Mouse (Mus musculus): ENCODE measurements around the gene 2900026A02Rik.

Gene 2900026A02Rik

DNA sequence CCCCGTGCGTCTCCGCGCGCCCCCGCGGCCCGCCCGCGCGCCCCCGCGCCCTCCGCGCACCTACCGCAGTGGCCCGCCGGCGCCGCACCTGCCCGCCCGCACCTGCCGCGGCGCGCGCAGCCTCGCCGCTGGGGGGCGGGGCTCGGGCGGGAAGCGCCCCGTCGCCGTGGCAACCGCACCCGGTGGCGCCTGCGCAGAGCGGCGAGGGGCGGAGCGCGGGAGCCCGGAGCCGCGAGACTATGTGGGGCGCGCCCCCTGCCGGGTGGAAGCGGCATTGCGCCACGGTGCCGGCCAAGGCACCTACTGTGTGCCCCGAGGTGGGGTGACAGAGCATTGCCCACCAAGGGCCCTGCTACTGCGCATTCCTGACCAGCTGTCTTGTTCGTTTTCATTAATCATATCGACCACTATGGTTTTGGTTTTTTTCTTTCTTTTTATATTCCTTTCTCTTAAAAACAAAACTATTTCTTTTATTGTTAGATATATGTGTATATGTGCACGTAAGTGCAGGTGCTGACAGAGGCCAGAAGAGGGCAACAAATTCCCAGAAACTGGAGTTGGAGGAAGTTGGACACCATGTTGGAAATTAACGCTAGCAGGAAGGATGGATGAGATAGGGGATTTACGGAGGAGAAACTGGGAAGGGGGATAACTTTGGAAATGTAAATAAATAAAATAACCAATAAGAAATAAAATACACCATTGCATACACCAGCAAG lies at the start of gene 2900026A02Rik:
TSS of gene 2900026A02Rik (minus strand) at position 90 of the 719 bp plus-strand sequence.
- DNase-seq (ENCODE audit: low read depth, low spot score) = no peak

DNA sequence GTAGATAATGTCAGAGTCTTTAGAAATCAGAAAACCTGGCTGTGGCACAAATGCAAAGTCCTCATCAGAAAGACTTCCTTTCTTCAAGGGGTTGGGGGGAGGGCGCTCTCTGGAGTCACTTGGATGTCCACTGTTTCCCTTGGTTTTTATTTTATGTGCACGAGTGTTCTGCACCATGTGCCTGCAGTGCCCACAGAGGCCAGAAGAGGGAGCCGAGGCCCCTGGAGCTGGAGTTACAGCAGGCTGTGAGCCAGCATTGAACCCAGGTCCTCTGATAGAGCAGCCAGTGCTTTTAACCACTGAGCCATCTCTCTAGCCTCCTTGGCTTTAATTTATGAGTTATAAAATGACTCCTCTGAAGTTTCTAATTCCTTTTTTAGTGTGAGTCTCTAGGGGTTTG lies 49.0 kb upstream of the 2900026A02Rik start:
- DNase-seq (ENCODE audit: low read depth, low spot score) = no peak

DNA sequence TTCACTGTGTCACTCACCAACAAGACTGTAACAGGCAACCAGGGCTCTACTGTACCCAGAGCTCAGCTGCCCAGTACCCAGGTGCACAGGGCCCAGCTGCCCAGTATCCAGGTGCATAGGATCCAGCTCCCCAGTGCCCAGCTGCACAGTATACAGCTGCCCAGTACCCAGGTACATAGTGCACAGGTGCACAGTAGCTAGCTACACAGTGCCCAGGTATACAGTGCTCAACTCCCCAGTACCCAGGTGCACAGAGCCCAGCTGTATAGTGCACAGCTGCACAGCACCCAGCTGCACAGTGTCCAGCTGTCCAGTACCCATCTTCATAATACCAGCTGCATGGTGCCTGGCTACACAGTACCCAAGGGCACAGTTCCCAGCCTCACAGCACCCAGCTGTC lies 47.2 kb upstream of the 2900026A02Rik start:
- no peak for DNase-seq (ENCODE audit: low read depth, low spot score)

DNA sequence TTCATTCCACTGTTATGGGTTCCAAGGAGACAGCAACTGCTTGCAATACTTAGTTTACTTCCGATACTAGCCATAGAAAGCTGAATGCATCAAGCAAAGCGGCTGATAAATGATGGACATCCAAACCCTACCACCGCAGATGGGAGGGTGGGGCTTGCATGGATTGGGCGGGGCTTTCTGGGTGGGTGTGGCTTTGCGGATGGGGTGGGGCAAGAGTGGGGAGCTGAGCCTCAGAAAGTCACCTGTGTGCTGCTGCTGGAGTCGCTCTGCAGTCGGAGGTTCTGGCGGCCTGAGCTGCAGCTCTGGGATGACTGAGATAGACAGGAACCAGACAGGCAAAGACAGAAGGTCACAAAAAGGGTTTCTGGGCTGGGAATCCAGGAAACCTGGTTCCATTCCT lies 44.6 kb upstream of the 2900026A02Rik start:
- DNase-seq (ENCODE audit: low read depth, low spot score) = no peak

DNA sequence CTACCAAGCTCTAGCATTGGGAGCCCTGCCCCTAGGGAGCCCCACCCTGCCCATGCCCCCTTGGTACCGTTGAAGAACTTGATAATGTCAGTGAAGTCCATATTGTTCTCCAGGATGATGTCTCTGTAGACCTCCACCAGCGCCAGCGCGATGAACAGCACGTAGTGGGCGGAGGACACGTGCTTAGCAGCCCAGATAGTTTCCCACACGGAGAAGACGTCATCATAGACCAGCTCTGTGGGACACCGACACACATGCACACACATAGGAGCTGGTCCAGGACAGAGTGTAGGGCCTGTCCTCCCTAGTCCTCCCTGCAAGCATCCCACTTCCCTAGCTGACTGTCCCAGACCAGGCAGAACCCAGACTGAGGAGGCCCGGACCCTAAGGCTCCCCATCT lies 29.8 kb upstream of the 2900026A02Rik start:
- DNase-seq (ENCODE audit: low read depth, low spot score) = no peak

DNA sequence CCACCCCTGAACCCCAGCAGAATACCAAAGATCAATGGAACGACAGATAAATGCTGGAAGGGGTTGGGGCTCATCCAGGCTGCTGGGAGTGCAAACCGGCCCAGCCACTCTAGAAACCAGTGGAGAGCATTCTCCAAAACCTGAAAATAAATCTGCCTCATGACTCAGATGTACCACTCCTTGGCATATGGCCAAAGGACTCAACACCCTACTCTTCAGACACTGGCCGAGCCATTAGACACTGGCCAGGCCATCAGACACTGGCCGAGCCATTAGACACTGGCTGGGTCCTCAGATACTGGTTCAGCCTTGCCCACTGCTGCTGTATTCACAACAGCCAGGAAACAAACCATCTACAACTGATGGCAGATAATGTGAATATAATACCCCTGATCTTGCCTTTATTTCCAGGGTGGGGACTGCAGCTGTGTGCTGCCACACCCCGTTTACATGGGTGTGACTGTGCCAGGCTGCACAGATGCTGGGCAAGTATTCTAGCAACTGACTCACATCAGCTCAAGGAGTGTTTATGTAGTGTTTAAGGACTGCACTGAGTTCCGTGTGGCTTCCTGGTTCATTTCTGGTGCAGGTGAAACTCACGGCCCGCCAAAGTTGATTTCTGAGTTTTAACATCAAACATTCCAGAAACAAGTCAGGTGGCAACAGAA lies 28.4 kb upstream of the 2900026A02Rik start:
- DNase-seq (ENCODE audit: low read depth, low spot score) = no peak

DNA sequence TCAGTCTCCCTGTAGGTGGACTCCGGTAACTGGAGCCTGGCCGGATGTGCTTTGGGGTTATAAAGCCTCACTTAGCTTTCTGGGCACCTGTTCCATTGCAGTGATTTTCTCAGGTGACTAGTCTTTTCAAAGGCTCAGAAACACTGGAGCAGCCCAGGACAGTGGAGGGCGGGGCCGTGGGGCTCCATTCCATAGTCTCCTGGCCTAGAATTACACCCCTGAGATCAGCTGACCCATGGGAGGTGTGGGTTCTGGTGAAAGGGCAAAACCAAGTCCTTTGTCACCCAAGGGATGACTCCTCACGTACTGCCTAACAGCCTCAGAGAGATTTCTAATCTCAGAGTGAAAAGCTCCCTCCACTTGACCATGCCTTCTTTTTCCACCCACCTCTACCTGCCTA lies 9.2 kb upstream of the 2900026A02Rik start:
- no peak for DNase-seq (ENCODE audit: low read depth, low spot score)

DNA sequence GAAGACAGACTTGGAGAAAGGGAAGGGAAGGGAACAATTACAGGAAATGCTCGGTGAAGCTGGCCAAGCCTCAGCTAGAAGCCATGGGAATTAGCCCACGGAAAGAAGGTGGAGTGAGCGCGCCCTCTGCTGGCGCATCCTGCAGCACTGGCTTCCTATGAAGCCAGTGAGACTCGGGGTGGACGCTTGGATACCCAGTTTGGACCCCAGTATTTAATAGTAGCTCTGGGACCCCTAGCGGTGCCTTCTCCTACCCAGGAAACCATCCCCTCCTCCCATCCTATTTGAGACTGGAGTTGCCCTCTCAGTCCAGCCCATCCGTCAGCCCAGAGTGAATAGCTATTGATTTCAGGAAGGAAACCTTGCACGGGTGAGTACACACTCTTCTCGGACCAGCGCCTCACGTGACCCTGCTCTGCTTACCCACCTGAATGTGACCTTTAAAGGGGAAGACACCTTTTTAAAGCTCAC lies 5.6 kb upstream of the 2900026A02Rik start, which contains the start of gene Tmem211:
TSS of gene Tmem211 (plus strand) at position 278 of the 471 bp plus-strand sequence.
- DNase-seq (ENCODE audit: low read depth, low spot score) = peak; percentile 52

DNA sequence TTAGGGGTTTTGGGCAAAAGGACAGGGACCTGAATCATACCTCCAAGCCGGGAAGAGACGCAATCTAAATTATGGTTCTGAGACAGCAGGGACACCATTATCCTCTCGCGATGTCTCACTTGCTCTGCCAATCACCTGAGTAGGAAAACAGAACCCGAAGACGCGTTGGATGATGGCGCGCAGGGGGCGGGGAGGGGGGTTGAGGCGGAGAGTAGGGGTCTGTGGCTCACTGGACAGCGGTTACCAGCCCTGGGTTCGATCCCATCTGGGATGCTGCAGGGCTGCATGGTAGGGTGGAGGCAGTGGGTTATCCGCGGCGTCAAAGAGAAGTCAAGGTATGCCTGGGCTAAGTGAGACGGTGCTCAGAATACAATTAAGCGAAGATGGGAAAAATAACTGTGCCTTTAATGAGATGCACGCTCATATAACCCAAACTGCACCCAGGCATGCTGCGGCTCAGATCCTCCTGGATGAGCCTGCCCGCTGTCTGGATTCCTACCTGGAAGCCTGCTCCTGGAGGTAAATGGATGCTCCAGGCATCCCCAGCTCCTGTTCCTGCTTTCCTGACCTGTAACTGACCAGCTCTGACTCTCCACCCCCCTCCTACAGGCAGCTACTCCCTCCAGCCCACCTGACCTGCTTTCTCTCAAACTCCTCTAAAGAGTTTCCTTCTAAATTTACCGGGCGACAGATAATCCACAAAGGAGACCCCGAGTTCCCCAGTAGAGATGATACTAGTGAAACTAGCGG lies 4.8 kb upstream of the 2900026A02Rik start:
- no peak for DNase-seq (ENCODE audit: low read depth, low spot score)

DNA sequence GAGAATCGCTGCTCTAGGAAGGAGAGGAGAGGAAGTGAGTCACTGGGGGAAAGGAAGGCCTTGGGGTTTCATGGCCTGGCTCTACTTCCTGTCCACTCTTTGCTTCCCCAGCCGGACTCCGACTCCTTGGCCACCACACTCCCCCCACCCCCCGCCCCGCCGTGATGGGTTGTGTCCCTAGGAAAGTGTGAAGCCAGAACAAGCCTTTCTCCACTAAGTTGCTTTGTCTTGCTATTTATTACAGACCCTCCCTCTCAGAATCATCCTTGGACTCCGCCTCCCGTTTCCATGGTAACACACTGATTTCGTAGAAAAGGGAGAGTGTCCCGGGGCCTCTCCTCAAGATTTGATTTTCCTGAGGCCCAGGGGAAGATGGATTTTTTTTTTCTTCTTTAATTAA lies 4.2 kb upstream of the 2900026A02Rik start:
- no peak for DNase-seq (ENCODE audit: low read depth, low spot score)

DNA sequence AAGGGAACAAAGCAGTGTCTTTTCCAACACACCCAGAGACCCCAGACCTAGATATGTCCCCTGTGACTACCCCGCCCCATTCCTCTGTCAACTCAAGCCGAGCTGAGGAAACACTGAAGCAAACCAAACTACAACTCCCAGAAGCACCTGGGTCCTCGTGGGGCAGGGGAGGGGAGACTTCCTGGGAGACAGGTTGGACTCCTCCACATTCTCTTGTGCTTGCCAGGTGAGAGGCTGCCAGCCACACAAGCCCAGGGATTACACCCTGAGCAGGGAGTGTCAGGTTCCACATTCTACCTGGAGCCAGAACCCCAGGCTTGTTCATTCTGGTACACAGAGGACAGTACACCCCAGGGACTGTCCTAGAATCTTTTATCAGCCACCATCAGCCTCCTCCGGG lies 2.9 kb upstream of the 2900026A02Rik start:
- no peak for DNase-seq (ENCODE audit: low read depth, low spot score)

DNA sequence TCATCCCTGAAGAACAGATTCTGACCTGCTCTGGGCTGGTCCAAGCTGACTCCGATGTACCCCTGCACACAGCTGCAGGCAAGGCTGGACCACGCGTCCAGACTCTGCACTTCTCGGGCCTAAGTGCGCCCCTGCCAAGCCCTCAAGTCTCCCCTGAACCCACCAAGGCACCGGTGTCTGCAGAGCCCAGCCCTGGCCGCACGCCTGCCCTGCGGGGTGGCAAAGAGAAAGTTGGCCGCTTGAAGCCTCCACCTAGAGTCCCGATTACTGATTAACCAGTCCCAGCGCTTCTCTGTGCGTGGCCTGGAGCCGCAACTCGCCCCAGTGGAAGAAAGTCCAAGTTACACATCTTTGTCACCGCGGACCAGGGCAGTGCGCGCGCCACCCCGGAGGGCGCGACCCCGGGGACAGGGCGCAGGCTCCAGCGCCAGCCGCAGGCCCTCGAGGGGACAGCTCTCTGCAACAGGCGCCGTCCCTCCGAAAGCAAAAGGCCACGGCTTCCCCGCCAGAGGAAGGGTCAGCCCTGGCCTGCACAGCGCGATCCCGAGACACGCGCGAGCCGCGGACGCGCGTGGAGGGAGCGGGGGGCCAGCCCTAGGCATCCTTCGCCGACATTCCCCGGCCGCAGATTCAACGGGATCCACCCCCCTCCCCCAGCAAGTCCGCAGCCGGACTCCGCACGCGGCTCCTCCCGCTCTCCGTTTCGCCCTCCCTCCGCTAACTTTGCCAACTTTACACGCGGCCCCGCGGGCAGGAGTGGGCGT lies 471 bp downstream of the 2900026A02Rik start:
- no peak for DNase-seq (ENCODE audit: low read depth, low spot score)

DNA sequence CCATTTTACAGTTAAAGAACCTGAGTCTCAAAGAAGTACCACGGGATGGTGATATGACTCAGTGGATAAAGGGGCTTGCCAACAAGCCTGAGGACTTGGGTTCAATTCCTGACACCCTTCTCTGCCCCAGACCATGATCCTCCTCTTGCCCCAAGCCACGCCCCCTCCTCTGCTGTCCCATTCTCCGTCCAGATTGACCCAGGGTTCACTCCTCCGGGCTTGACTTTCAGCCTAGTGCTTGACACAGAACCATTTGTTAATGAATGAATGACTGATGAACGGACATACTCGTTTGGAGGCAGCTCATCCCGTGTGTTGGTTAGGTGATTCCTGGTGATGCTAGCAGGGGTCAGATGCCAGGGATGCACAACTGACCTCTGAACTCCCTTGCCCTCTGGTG lies 1.2 kb downstream of the 2900026A02Rik start:
- DNase-seq (ENCODE audit: low read depth, low spot score) = no peak

DNA sequence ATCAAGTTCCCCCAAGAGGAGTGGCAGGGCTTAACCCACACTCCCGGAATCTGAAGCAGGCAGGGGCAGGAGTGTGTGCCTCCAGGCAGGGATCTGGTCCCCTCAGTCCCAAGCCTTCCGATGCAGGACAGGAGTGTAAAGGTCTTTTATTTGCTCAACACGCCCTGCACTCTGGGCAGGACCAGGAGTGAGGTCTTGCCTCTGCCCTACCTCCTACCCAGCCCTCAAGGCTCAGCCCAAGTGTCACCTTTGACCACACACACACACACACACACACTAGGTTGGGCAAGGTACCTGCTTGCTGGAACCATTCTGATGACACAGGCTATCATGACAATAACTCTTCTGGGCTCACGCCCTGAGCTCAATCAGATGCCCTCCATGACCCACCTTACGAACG lies 1.6 kb downstream of the 2900026A02Rik start:
- DNase-seq (ENCODE audit: low read depth, low spot score) = no peak

DNA sequence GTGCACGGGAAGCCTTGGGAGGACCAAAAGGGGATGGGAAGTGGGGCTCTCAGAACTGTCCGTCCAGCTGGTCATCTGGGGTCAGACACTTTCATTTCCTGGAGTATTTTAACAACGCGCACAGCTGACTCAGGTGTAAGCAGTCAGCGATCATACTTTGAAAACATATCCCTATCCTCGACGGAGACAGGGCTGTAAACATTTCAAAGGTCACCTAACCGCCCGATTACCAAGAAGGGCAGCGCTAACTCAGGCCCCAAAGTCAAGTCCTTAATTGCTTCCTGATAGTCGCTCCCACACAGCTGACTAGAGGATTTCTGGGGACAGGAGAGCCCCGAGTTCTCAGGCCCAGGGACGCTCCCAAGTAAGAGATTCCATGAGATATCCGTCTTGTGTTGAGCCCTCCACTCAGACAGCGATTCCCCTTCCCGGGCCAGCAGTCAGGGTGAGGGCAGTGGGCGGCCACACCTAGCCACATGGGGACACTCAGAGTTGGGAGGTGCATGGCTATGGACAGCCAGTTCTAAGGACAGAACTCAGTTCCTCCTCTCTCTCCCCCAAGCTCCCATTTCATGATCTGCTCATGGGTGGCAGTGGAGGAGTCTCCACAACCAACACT lies 2.3 kb downstream of the 2900026A02Rik start:
- no peak for DNase-seq (ENCODE audit: low read depth, low spot score)

DNA sequence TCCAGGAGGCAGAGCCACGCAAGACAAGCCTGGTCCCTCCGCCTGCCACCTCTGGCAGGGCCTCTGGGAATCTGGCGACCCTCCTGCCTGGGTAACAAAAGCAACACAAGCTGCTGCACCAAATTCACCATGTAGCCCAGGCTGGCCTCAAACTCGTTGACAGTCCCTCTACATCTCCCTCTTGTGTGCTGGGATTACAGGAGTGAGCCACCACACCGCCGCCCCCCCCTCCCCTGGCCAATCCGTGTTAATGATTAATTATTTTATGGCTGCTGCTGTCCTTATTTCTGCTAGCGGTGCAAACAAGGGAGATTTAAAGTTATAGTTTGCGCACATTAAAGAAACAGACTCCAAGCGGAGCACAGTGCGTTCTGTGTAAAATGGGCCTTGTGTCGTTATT lies 4.0 kb downstream of the 2900026A02Rik start:
- DNase-seq (ENCODE audit: low read depth, low spot score) = no peak

DNA sequence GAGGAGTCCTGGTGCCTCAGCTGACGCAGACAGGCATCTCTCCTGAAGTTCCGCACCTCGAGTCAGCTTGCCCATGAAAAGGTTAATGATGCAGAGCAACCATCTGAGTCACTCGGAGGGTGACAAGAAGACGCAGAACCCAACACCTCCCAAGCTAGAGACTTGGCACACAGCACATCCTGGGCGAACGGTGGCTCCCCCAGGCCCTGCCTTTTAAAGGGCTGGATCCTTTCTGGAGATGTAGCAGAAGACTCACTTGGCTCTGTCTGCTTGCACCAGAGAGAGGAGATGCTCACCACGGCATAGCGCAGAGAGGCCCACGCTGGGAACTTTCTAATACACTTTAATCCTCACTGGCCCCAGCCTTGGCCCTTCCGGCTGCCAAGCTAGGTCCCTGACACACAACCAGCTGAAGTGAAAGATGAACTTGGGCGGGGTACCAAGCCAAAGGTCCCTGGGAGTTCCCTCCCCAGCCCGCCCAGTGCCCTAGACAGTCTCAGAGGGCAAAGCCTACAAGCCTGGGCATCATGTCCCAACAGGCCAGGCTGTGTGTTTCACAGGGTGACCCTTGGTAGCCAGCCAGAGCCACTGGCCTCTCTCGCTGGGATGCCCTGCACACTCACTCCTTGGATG lies 4.6 kb downstream of the 2900026A02Rik start:
- DNase-seq (ENCODE audit: low read depth, low spot score) = no peak

DNA sequence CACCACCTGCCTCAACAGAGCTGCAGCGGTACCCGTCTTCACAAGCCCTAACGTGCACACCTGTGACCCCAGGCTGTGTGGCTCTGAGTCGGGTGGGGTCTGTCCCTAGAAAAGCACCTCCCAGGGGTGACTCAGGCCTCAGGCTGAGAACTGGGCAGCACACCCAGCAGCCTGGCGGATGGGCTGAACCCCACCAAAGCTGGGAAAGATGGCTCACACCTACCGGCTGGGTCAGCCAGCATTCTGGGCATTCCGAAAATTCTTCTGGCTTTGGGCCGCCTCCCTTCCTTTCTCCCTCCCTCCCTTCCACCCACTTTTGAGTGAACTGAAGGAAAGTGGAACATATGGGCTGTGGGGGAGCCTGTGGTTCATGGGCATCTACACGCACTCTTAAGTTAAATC lies 5.4 kb downstream of the 2900026A02Rik start:
- no peak for DNase-seq (ENCODE audit: low read depth, low spot score)

DNA sequence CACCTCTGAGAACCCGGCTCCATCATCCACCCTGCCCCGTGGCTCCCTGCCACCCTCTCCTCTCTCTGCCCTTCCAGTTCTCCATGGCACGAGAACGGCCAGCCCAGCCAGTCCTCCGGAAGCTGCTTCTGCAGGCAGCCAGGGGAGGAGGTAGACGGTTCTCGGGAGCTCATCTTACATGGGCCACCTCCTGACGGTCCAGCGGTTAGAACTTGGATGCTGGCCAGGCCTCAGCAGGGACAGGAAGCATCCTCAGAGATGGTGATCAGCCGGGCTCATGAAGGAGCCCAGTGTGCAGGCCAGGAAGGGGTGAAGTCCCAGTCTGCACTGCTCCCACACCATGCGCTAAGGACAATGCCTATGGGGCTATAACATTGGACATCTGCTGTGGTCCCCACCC lies 6.6 kb downstream of the 2900026A02Rik start:
- no peak for DNase-seq (ENCODE audit: low read depth, low spot score)

DNA sequence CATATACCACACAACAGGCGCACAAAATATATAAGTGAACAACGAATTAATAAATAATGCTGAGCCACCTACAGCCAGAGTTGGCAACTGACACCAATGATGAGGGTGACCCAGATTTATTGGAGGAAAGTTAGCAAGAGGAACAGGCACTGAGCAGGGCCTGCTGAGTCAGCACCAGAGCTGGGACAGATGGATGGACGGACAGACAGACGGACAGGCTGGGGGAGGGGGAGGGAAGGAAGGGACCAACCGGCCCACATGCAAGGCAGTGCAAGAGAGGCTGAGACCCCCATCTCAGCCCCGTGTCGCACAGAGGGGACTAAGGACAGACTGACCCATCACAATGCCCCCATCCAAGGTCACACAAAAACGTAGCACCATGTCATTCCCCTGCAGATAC lies 7.0 kb downstream of the 2900026A02Rik start:
- DNase-seq (ENCODE audit: low read depth, low spot score) = no peak

Data from retina, adult 2 months (tissue).